Mouse (Mus musculus) telencephalon, adult 2 months (tissue): ENCODE measurements around the gene Uchl3.

Source experiments
- DNase-seq: peaks from one replicate; pipeline ENCODE4 v3.0.0-alpha.2; 2011; ENCODE audit warnings: low read depth, low spot score

The Uchl3 gene

DNA sequence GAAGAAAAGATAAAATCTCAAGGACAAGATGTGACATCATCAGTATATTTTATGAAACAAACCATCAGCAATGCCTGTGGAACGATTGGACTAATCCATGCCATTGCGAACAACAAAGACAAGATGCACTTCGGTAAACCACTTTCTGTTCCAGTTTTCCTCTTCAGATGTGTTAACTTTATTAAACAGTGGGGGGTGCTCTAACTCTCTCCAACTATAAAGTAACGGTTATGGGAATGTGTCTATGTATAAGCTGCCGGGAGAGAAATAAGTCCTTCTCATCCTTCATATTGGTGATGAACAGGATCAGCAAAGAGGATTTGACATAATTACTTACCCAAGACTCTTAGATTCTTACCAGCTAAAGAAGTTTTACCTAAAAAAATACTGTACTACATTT lies 12.8 kb downstream of the Uchl3 start:
- no peak for DNase-seq

DNA sequence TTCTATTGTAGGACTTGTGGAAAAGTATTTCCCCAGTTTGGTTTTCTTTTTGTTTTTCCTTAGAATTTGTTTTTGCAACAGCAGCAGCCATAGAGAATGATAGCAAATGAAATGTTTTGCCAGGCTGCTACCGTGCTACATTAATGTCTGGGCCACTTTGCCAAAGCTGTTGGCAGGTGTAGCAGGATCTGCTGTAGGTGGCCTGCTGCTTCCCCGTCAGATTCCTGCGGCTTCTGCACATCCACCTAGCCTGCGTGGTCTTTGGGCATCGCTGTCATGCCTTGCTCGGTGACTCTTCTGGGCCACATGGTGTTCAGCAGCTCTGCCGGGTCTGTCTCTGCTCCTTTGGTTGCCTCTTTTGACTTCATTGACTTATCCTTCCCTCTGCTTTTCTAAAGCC lies 14.9 kb downstream of the Uchl3 start:
- no peak for DNase-seq

DNA sequence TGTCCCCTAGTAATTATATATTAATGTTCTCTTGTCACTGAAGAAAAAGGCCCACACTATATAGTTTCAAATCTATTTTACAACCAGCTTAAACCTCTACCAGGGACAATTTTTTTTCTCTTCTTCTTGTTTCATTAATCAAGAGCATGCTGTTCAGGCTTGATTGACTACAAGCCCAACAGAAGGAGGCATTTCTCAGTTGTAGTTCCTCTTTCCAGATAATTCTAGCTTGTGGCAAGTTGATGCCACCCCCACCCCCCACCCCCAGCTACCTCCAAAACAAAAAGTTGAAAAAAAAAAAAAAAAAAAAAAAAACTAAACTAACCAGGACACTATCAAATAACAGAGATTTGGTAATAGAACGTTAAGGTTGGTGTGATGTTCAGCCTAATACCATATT lies 18.5 kb downstream of the Uchl3 start:
- no peak for DNase-seq

DNA sequence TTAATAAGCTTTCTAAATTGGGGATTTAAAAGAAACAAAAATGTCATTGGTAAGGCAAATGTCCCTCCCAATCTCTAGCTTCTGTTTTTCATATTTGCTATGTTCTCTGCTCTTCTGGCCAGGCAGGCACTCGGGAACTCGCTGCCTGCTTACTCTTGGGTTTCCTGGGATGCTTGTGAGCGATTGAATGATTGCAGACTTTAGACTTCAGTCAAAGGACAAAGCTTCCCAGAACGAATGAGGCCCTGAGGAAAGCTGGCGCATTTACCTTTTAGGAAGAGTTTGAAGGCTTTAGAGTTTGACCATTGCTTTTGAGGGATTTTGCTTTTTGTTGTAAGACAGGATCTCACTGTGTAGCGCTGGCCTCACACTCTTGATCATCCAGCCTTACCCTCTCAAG lies 33.9 kb downstream of the Uchl3 start:
- no peak for DNase-seq

DNA sequence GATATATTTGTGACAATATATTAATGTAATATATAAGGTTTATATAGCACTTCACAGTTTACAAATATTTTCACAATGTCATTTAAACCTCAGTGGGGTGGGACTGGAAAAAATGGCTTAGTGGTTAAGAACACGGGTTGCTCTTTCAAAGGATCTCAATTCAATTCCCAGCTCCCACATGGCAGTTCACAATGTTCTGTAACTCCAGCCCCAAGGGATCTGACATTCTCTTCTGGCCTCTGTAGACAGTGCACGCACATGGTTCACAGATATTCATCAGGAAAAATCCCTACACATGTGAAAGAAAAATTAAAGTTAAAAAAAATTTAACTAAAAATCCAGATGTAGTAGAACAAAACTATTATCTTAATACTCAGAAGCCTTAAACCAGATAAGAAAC lies 34.6 kb downstream of the Uchl3 start:
- DNase-seq = no peak

DNA sequence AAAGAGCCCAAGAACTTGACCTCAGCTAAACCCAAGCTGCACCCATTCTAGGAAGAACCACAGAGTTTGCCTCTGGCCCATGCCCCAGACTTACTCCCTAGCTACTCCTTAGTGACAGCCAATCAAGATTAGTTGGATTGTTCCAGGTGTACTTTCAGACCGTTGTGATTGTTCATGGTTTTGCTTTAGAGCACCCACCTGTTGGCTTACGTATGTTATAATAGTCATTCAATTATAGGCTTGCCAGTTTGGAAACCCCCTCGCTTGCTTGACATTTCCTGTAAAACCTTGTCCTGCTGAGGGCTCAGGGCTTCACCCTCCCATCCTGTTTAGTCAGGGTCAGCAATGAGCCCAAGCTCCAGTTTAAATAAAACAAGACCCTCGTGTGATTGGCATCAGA lies 50.7 kb downstream of the Uchl3 start:
- no peak for DNase-seq

DNA sequence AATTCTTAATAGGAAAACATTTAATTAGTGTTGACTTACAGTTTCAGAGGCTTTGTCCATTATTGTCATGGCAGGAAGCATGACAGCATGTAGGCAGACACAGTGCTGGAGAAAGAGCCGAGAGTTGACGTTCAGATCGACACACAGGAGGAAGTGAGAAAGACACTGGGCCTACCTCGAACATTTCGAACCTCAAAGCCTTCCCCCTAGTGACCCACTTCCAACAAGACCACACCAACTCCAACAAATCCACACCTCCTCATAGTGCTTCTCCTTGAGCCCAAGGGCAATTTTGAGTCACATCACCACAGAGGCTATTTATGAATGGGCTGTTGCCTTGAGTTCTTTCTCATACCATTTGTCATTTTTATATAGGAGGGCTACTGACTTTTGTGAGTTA lies 53.3 kb downstream of the Uchl3 start:
- no peak for DNase-seq

DNA sequence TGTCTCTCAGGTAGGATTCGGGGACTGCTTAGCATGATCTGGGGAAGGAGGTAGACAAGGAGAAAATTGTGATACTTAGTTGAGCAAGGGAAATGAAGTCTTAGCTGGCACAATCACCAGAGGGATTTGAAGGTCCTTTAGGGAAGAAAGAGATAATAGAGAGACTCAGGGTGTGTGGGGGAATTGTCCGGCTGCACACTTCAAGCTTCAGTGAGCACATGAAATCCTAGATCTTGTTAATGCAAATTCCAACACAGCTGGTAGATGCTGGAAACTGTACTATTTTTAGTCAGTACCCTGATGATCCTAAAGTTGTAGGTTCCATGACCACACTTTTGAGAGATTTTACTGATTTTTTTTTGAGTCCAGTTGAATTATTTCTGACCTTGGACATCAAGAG lies 60.6 kb downstream of the Uchl3 start:
- no peak for DNase-seq

DNA sequence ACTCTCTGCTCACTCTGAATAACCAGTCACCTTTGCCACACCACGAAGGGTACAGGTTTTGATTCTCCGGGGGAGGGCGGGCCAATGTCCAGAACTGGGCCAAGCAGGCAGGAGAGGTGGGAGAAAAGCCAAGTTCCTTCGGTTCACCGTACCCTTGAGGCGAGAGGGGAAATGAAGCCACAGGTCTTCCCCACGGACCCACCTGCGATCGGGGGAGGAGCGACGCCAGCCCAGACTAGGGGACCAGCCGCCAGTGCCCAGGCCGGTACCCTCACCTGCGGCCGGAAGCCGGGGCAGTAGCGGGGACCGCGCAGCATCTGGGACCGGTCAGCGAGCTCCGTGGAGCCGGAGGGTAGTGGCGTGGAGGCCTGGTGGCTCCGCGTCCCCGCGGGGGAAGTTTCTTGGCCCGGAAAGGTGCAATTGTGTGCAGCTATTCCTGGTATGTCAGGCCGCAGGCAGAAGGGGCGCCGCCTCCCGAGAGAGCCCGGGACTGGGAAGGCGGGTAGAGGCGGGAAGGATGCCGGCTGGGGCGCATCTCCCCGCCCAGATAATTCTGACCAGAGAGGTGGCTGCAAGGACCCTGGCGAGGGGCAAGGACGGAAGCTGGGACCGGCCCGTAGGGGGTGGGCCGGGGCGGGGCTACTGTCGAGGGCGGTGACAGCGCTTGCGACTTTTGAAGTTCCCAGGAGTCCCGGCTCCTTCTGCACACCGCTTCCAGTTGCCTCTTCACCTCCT lies 75.6 kb downstream of the Uchl3 start, which contains the start of the genes Gm9922 and Lmo7:
TSS of gene Gm9922 (minus strand) at position 578 of the 735 bp plus-strand sequence.
TSS of gene Lmo7 (plus strand) at position 721 of the 735 bp plus-strand sequence.
- DNase-seq = no peak

DNA sequence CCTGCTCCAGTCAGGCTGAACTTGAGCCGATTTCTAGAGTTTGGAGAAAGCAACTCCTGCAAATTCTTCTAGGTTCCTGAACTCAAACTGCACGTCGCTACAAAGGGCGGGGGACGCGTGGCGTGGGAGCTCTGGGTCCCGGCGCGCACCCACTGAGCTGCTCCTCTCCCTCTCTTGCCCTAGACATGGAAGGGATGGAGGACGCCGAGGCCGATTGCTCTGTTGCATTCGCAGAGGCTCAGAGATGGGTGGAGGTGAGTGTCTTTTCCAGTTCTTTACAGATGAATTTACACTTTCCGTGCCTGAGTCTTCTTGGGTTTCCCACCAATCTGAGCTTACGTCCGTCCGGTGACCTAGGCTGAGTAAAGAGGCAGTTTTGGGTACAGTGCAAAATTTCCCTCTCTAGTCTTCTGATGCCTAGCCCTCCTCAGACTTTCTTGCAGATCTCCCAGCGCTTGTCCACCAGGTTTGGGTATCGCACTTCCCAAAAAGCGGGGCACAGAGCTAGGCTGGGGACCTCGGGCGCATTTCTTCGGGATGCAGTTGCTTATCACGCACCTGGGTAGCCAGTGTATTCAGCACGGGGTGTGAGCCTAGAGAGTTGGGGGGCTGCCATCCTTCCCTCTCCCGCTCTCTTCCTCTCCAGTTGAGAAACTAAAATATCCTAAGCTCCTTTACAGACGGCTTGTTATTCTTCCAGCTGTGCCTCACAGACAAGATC lies 76.4 kb downstream of the Uchl3 start:
- DNase-seq = no peak

DNA sequence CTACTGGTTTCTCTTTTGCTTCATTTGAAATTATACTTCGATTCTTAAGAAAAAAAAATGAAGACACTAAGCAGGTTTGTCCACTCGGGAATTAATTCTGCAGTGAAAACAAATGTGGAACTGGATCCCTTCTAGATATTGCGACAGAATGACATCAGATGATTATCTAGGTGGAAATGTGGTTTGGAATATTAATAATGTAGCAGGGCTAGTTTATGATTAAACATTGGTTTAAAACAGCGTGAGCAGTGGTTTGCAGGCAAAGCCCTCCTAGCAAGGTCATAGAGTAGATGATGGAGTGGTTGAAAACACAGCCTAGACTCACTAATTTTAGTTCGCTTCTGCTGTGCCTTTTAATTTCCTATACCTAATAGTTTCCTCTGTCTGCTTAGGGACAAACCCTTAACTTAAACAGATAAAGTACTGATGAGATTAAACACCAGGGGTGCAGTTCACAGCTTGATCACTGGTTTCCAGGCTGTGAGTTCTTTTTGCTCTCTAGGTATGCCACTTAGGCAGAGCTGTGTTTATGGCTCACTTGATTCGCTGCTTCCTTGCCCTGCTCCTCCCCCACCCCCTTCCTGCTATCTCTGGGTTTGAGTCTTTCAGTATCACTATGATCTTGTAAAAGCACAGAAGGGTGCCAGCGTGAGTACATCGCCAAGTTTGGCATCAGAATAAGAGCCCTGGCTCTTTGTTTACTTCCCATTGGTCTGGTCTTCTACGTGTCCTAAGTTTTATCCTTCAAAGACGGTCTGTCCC lies 80.0 kb downstream of the Uchl3 start:
- no peak for DNase-seq

DNA sequence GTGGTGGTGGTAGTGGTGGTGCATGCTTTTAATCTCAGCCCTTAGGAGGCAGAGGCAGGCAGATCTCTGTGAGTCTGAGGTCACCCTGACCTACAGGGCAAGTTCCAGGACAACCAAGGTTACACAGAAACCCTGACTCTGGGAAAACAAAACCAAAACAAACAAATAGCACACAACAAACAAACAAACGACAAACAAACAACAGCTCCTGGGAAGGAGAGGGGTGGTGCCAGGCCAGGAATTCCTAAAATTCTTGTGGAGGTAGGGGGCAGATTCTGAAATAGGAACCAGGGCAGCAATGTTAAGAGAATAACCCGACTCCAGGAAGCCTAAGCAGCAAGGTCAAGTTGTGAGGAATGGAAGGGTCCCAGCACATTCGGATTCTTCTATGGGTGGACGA lies 83.7 kb downstream of the Uchl3 start:
- DNase-seq = no peak
